Mouse (Mus musculus): ENCODE data around the gene Gm13420. TPM values are rescaled to one million over a fixed set of nuclear protein-coding genes. Genes with fewer than 3 reads are reported as not detected.
A peak's percentile ranks its signal among the peaks of the same experiment; 100 is the strongest.

Gm13420 gene
- polyA plus RNA-seq, 1 experiment from 2014 or later: not detected

DNA sequence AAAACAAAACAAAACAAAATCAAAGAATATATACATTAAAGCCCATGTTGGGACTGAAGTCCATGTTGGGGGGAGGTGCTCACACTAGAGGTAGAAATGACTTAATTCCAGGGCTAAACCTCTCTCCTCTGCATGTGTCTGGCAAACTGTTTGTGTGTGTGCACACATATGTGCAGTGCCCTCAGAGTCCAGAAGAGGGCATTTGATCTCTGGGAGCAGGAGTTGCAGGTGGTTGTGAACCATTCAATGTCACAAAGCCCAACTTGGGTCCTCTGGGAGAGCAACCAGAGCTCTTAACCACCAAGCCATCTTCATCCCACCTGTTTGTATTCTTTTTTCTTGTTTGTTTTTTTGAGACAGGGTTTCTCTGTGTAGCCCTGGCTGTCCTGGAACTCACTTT is 18.7 kb upstream of the Gm13420 start:
- Histone ChIP-seq H3K4me1 (ENCODE audit: control insufficient read depth, insufficient read depth, low read length) (no peaks in the 10 kb centered on the region), H3K27me3 (ENCODE audit: control insufficient read depth, insufficient read depth, low read length) (no peaks in the 10 kb centered on the region), H3K4me2 (no peak overlapping the region), H3K36me3 (ENCODE audit: control insufficient read depth, insufficient read depth, low read length) (no peaks in the 10 kb centered on the region; the same call in 1 of the 2 replicates), H3K4me3 (ENCODE audit: low read depth, low read length) (no peak overlapping the region), H3K9me3 (ENCODE audit: control insufficient read depth, low read length) (no peaks in the 10 kb centered on the region), H3K27ac (ENCODE audit: low read depth, low read length) (no peak overlapping the region), H3K9ac (ENCODE audit: low read length) (no peak overlapping the region)
- ATAC-seq (ENCODE audit: low FRiP score): no peak
- DNase-seq (ENCODE audit: low spot score, missing footprints): no peak

- H3K4me1 ChIP-seq (ENCODE audit: control insufficient read depth, insufficient read depth, low read length): no peaks in the 10 kb centered on the region
- DNase-seq (ENCODE audit: low spot score, missing footprints): no peak
- 67% methylated on average over 9 of the region's 9 CpGs for WGBS
- no peak for ATAC-seq (ENCODE audit: low FRiP score)
- H3K4me3 ChIP-seq (ENCODE audit: low read depth, low read length): no peak overlapping the region
- no peak overlapping the region for H3K27ac ChIP-seq (ENCODE audit: low read depth, low read length)
- no peaks in the 10 kb centered on the region for H3K27me3 ChIP-seq (ENCODE audit: control insufficient read depth, insufficient read depth, low read length)
- H3K9ac ChIP-seq (ENCODE audit: low read length): no peak overlapping the region
- H3K4me2 ChIP-seq: no peak overlapping the region
- H3K36me3 ChIP-seq (ENCODE audit: control insufficient read depth, insufficient read depth, low read length): no peaks in the 10 kb centered on the region; the same call in 1 of the 2 replicates
- H3K9me3 ChIP-seq (ENCODE audit: control insufficient read depth, low read length): no peaks in the 10 kb centered on the region
Observed at GRCm38 (mm10) chr2:29768901-29769300, 17.4 kb upstream of the Gm13420 start.

- Histone ChIP-seq H3K27me3 (ENCODE audit: control insufficient read depth, insufficient read depth, low read length) (no peaks in the 10 kb centered on the region), H3K9ac (ENCODE audit: low read length) (no peak overlapping the region), H3K36me3 (ENCODE audit: control insufficient read depth, insufficient read depth, low read length) (no peaks in the 10 kb centered on the region; the same call in 1 of the 2 replicates), H3K27ac (ENCODE audit: low read depth, low read length) (no peak overlapping the region), H3K4me2 (no peak overlapping the region), H3K4me3 (ENCODE audit: low read depth, low read length) (no peak overlapping the region), H3K4me1 (ENCODE audit: control insufficient read depth, insufficient read depth, low read length) (no peaks in the 10 kb centered on the region), H3K9me3 (ENCODE audit: control insufficient read depth, low read length) (no peaks in the 10 kb centered on the region)
- DNase-seq (ENCODE audit: low spot score, missing footprints) (no peak), ATAC-seq (ENCODE audit: low FRiP score) (no peak)
- WGBS: 75% methylated on average over 11 of the region's 11 CpGs
Observed at GRCm38 (mm10) chr2:29767976-29768709, 16.7 kb upstream of the Gm13420 start.

DNA sequence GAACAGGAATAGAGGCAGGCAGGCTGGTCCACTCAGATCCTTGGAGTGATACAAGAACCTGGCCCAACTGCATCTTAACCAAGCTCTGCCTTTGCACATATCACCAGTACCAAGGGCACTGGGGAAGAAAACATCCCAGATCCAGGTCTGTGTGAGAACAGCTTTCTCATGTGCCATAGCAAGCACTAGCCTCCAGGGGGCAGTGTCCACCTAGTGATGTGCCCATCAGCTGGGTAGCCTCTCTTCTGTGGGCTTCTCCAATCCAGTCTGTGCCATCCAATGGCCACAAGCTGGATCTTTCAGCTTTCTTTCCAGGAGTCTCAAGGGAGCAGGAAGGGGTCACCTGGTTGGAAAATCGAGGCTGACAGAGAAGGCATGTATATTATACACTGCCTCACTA is 13.3 kb upstream of the Gm13420 start:
- WGBS: 3% methylated on average over 1 of the region's 1 CpGs
- ATAC-seq (ENCODE audit: low FRiP score) (peak; percentile 62; the same call in 1 of the 2 replicates), DNase-seq (ENCODE audit: low spot score, missing footprints) (peak; percentile 96)
- no peak overlapping the region for H3K4me3 ChIP-seq (ENCODE audit: low read depth, low read length)
- H3K9ac ChIP-seq (ENCODE audit: low read length): no peak overlapping the region
- H3K4me1 ChIP-seq (ENCODE audit: control insufficient read depth, insufficient read depth, low read length): no peaks in the 10 kb centered on the region
- H3K9me3 ChIP-seq (ENCODE audit: control insufficient read depth, low read length): no peaks in the 10 kb centered on the region
- H3K4me2 ChIP-seq: no peak overlapping the region
- no peaks in the 10 kb centered on the region for H3K36me3 ChIP-seq (ENCODE audit: control insufficient read depth, insufficient read depth, low read length)
- no peaks in the 10 kb centered on the region for H3K27me3 ChIP-seq (ENCODE audit: control insufficient read depth, insufficient read depth, low read length)
- no peak overlapping the region for H3K27ac ChIP-seq (ENCODE audit: low read depth, low read length)

DNA sequence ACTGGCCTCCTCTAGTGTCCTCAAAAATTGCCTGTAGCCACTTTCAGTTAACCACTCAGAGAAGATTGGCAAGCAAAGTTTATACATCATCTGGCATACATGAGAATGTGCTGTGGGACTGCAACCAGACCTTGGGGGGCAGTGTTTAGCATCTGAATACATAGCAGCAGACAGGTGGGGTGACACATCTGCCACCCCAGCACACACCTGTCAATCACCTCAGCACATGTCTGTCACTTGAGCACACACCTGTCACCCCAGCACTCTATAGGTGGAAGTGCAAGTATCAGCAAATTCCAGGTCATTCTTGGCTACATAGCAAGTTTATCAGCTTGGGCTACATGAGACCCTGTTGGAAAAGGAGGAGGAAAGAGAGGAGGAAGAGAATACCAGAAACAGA is 4.2 kb upstream of the Gm13420 start:
- Histone ChIP-seq H3K4me3 (ENCODE audit: low read depth, low read length) (no peak overlapping the region), H3K9ac (ENCODE audit: low read length) (no peak overlapping the region), H3K9me3 (ENCODE audit: control insufficient read depth, low read length) (no peaks in the 10 kb centered on the region; the same call in 1 of the 2 replicates), H3K27me3 (ENCODE audit: control insufficient read depth, insufficient read depth, low read length) (peaks cover 21% of the 10 kb centered on the region), H3K4me2 (no peak overlapping the region), H3K4me1 (ENCODE audit: control insufficient read depth, insufficient read depth, low read length) (peaks cover 8% of the 10 kb centered on the region), H3K36me3 (ENCODE audit: control insufficient read depth, insufficient read depth, low read length) (no peaks in the 10 kb centered on the region), H3K27ac (ENCODE audit: low read depth, low read length) (no peak overlapping the region)
- DNase-seq (ENCODE audit: low spot score, missing footprints): no peak
- ATAC-seq (ENCODE audit: low FRiP score): no peak

GRCm38 (mm10) chr2:29752397-29752796 is 912 bp upstream of the Gm13420 start:
- H3K4me2 ChIP-seq: no peak overlapping the region
- no peak for DNase-seq (ENCODE audit: low spot score, missing footprints)
- H3K9ac ChIP-seq (ENCODE audit: low read length): no peak overlapping the region
- H3K27ac ChIP-seq (ENCODE audit: low read depth, low read length): no peak overlapping the region
- H3K36me3 ChIP-seq (ENCODE audit: control insufficient read depth, insufficient read depth, low read length): no peaks in the 10 kb centered on the region
- H3K4me1 ChIP-seq (ENCODE audit: control insufficient read depth, insufficient read depth, low read length): peaks cover 10% of the 10 kb centered on the region
- H3K9me3 ChIP-seq (ENCODE audit: control insufficient read depth, low read length): no peaks in the 10 kb centered on the region; the same call in 1 of the 2 replicates
- H3K4me3 ChIP-seq (ENCODE audit: low read depth, low read length): no peak overlapping the region
- WGBS: 89% methylated on average over 5 of the region's 5 CpGs
- ATAC-seq (ENCODE audit: low FRiP score): no peak
- peaks cover 29% of the 10 kb centered on the region for H3K27me3 ChIP-seq (ENCODE audit: control insufficient read depth, insufficient read depth, low read length)

GRCm38 (mm10) chr2:29748499-29748898 is 3.0 kb downstream of the Gm13420 start:
- peak; percentile 87 for DNase-seq (ENCODE audit: low spot score, missing footprints)
- H3K4me3 ChIP-seq (ENCODE audit: low read depth, low read length): no peak overlapping the region
- peaks cover 15% of the 10 kb centered on the region for H3K4me1 ChIP-seq (ENCODE audit: control insufficient read depth, insufficient read depth, low read length)
- H3K9me3 ChIP-seq (ENCODE audit: control insufficient read depth, low read length): no peaks in the 10 kb centered on the region; the same call in 1 of the 2 replicates
- peaks cover 40% of the 10 kb centered on the region for H3K27me3 ChIP-seq (ENCODE audit: control insufficient read depth, insufficient read depth, low read length)
- 84% methylated on average over 4 of the region's 4 CpGs for WGBS
- no peak overlapping the region for H3K4me2 ChIP-seq
- H3K27ac ChIP-seq (ENCODE audit: low read depth, low read length): no peak overlapping the region
- no peak overlapping the region for H3K9ac ChIP-seq (ENCODE audit: low read length)
- no peaks in the 10 kb centered on the region for H3K36me3 ChIP-seq (ENCODE audit: control insufficient read depth, insufficient read depth, low read length)
- ATAC-seq (ENCODE audit: low FRiP score): no peak

DNA sequence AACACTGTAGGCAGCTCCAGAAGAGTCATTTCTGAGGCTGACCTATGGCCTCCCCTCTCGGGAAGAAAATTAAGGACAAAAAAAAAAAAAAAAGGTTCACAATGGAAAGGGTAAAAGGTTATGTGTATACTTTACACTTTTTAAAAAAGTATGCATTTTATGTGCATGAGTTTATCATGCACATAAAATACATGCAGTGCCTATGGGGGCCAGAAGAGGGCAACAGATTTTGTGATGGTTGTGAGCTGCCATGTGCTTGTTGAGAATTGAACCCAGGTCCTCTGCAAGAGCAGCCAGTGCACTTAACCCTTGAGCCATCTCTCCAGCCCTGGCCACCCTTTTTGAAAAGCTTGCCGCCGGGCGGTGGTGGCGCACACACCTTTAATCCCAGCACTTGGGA is 3.6 kb downstream of the Gm13420 start:
- peaks cover 37% of the 10 kb centered on the region for H3K27me3 ChIP-seq (ENCODE audit: control insufficient read depth, insufficient read depth, low read length)
- WGBS: 52% methylated on average over 5 of the region's 5 CpGs
- no peak overlapping the region for H3K9ac ChIP-seq (ENCODE audit: low read length)
- ATAC-seq (ENCODE audit: low FRiP score) (no peak), DNase-seq (ENCODE audit: low spot score, missing footprints) (no peak)
- no peak overlapping the region for H3K4me3 ChIP-seq (ENCODE audit: low read depth, low read length)
- H3K4me1 ChIP-seq (ENCODE audit: control insufficient read depth, insufficient read depth, low read length): peaks cover 15% of the 10 kb centered on the region
- H3K4me2 ChIP-seq: peak overlapping the region; percentile 67; the same call in 1 of the 2 replicates
- H3K27ac ChIP-seq (ENCODE audit: low read depth, low read length): no peak overlapping the region
- H3K36me3 ChIP-seq (ENCODE audit: control insufficient read depth, insufficient read depth, low read length): no peaks in the 10 kb centered on the region
- no peaks in the 10 kb centered on the region; the same call in 1 of the 2 replicates for H3K9me3 ChIP-seq (ENCODE audit: control insufficient read depth, low read length)

GRCm38 (mm10) chr2:29747188-29747782 is 4.2 kb downstream of the Gm13420 start:
- H3K27ac ChIP-seq (ENCODE audit: low read depth, low read length): no peak overlapping the region
- WGBS: 2% methylated on average over 49 of the region's 50 CpGs

More at GRCm38 (mm10) chr2:29747188-29747782, 4.2 kb downstream of the Gm13420 start:
- peak overlapping the region; percentile 61 for H3K9ac ChIP-seq (ENCODE audit: low read length)
- H3K4me3 ChIP-seq (ENCODE audit: low read depth, low read length): peak overlapping the region; percentile 31
- H3K4me1 ChIP-seq (ENCODE audit: control insufficient read depth, insufficient read depth, low read length): peaks cover 15% of the 10 kb centered on the region
- no peaks in the 10 kb centered on the region for H3K9me3 ChIP-seq (ENCODE audit: control insufficient read depth, low read length)
- DNase-seq (ENCODE audit: low spot score, missing footprints) (peak; percentile 87), ATAC-seq (ENCODE audit: low FRiP score) (no peak)
- H3K4me2 ChIP-seq: peak overlapping the region; percentile 67
- peaks cover 35% of the 10 kb centered on the region for H3K27me3 ChIP-seq (ENCODE audit: control insufficient read depth, insufficient read depth, low read length)
- H3K36me3 ChIP-seq (ENCODE audit: control insufficient read depth, insufficient read depth, low read length): no peaks in the 10 kb centered on the region
